Mouse (Mus musculus) hindbrain, embryonic 10.5 days (tissue): ENCODE data around the gene Smim6. TPM values are rescaled to one million over a fixed set of nuclear protein-coding genes. Genes with fewer than 3 reads are reported as not detected.

Experiments
- DNase-seq: peaks from one replicate; pipeline ENCODE4 v3.0.0-alpha.2; 2017; ENCODE audit warnings: low spot score
- H3K27ac ChIP-seq: fragments of 300-500 bp; sonication (generic); 2 replicates; pipeline ENCODE4 v1.5.1; 2016; ENCODE audit warnings: mild to moderate bottlenecking, moderate library complexity
- H3K27me3 ChIP-seq: fragments of 300-500 bp; sonication (generic); 2 replicates; pipeline ENCODE4 v1.6.1; 2016; ENCODE audit warnings: mild to moderate bottlenecking; ENCODE audit not compliant: poor library complexity, insufficient read depth, severe bottlenecking
- H3K36me3 ChIP-seq: fragments of 300-500 bp; sonication (generic); 2 replicates; pipeline ENCODE4 v1.6.1; 2016; ENCODE audit warnings: mild to moderate bottlenecking, moderate library complexity
- H3K4me1 ChIP-seq: fragments of 300-500 bp; sonication (generic); replicated peaks from 2 replicates; pipeline ENCODE4 v1.6.1; 2016; ENCODE audit warnings: mild to moderate bottlenecking
- H3K4me3 ChIP-seq: fragments of 300-500 bp; sonication (generic); 2 replicates; pipeline ENCODE4 v1.5.1; 2016; ENCODE audit warnings: mild to moderate bottlenecking, moderate library complexity
- H3K9me3 ChIP-seq: fragments of 300-500 bp; sonication (generic); 2 replicates; pipeline ENCODE4 v1.6.1; 2016; ENCODE audit warnings: mild to moderate bottlenecking, moderate library complexity
- WGBS: fragments of 180-500 bp; shearing (Covaris S2); methylation state at CpG from one replicate; pipeline ENCODE4 v1.1.7; 2016; 5-methylcytosine and 5-hydroxymethylcytosine counted together
- polyA plus RNA-seq: library from polyadenylated mRNA; unstranded; fragments of >200 nt; fragmentation: Nextera tagmentation; extraction: Ambion mirVana; gene quantifications from 2 replicates; pipeline ENCODE4 v1.2.1, GENCODE M21; 2016

Smim6 gene
- polyA plus RNA-seq, 1 experiment from 2014 or later = 1.4 TPM

DNA sequence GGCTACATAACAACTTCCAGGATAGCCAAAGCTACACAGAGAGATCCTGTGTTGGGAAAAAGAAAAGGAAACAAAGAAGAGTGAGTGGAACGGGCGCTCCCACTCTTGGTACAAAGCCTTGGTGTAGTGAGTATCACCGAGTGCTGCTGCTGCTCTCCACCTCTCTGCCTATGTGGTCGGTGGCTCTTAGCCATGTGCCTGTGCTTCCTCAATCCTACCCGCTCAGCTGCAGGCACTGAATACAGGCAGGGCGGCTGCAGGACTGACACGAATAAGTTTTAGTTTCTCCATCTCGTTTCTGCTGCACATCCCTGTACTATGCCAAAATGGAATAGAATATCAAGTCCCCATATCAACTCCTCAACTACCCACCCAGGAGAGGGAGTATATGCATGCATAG, 17.2 kb downstream of the Smim6 start:
- no peak overlapping the region for H3K4me3 ChIP-seq
- WGBS = 94% methylated on average over 8 of the region's 8 CpGs
- H3K36me3 ChIP-seq = peaks cover 48% of the 10 kb centered on the region
- H3K4me1 ChIP-seq = peaks cover 16% of the 10 kb centered on the region
- no peaks in the 10 kb centered on the region for H3K9me3 ChIP-seq
- H3K27ac ChIP-seq = no peak overlapping the region
- H3K27me3 ChIP-seq = no peaks in the 10 kb centered on the region
- no peak for DNase-seq

DNA sequence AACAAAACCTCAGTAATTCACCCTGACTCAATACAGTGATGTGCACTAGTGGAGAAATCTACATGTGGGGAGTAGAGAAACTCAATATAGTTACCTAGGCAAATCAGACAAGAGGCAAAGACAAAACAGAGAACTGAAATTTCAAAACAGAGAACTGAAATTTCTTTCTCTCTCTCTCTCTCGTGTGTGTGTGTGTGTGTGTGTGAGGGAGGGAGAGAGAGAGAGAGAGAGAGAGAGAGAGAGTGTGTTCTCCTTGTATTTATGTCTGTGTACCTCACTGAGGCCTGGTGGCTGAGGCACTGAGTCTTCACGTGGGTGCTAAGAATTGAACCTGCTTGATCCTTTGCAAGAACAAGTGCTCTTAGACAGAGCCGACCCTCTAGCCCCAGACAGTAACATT, 18.0 kb downstream of the Smim6 start:
- Histone ChIP-seq H3K27me3 (no peaks in the 10 kb centered on the region), H3K36me3 (peaks cover 43% of the 10 kb centered on the region), H3K4me3 (no peak overlapping the region), H3K4me1 (peaks cover 24% of the 10 kb centered on the region), H3K27ac (no peak overlapping the region), H3K9me3 (no peaks in the 10 kb centered on the region)
- no peak for DNase-seq
- WGBS = 74% methylated on average over 3 of the region's 3 CpGs

- H3K4me3 ChIP-seq = no peak overlapping the region
- no peaks in the 10 kb centered on the region for H3K9me3 ChIP-seq
- no peak for DNase-seq
- H3K4me1 ChIP-seq = peaks cover 28% of the 10 kb centered on the region
- H3K36me3 ChIP-seq = peaks cover 51% of the 10 kb centered on the region
- 76% methylated on average over 3 of the region's 3 CpGs for WGBS
- no peak overlapping the region for H3K27ac ChIP-seq
- no peaks in the 10 kb centered on the region for H3K27me3 ChIP-seq
Observed at GRCm38 (mm10) chr11:115931235-115931634, 19.4 kb downstream of the Smim6 start.

GRCm38 (mm10) chr11:115933108-115933746, 21.4 kb downstream of the Smim6 start, which contains the start of the genes Sap30bp and Recql5:
Sap30bp (plus strand) TSS chr11:115933282.
Recql5 (minus strand) TSS chr11:115933477.
- DNase-seq = peak; percentile 98
- peak within 1 kb of the TSS; percentile 82 for H3K27ac ChIP-seq
- under 1% methylated on average over 28 of the region's 28 CpGs for WGBS
- H3K4me1 ChIP-seq = peaks cover 28% of the 10 kb centered on the region
- no peaks in the 10 kb centered on the region for H3K9me3 ChIP-seq
- no peaks in the 10 kb centered on the region for H3K27me3 ChIP-seq
- H3K36me3 ChIP-seq = peaks cover 53% of the 10 kb centered on the region
- H3K4me3 ChIP-seq = peak within 1 kb of the TSS; percentile 79

DNA sequence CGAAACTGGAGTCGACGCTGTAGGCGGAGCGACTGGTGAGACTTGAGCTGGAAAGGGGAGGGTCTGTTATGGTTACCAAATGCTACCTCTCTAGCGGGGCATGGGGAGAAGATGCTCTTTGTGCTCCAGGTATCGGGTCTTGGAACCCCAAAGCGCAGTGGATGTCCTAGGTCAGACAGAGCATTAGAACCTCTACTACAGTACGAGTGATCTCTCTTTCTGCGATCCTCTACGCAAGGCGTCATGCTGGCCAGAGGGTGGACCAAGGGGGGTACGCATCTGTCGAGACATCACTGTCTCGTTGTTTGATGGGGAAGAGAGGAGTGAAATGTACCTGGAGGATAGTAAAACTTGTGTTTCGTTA, 21.9 kb downstream of the Smim6 start:
- H3K9me3 ChIP-seq = no peaks in the 10 kb centered on the region
- H3K27ac ChIP-seq = peak overlapping the region; percentile 82
- peaks cover 28% of the 10 kb centered on the region for H3K4me1 ChIP-seq
- H3K36me3 ChIP-seq = peaks cover 53% of the 10 kb centered on the region
- H3K4me3 ChIP-seq = peak overlapping the region; percentile 79
- WGBS = under 1% methylated on average over 16 of the region's 16 CpGs
- no peaks in the 10 kb centered on the region for H3K27me3 ChIP-seq
- DNase-seq = no peak

DNA sequence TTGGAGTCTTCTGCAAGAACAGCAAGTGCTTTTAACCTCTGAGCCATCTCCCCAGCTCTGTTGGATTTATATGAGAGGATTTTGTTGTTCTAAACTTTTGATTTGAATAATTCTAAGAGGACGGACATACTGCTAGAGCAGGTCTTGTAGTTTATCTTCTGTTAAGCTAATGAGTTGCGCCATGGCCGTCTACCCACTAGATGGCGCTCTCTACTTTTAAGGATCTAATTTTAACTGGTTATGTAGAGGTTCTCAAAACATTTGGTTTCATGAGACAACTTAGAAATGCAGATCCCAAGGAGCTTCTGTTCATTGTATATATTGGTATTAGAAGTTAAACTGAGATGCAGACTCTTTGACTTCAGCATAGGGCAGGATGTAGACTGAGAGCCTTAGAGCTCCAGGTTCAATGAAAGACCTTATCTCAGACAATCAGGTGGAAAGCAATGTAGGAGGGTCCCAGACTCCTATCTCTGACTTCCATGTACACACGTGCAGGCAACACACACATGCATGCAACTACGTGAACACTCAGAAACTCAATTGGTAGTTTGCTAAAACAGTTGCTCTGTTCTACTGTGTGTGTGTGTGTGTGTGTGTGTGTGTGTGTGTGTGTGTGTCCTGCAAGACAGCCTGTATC, 28.0 kb downstream of the Smim6 start:
- H3K36me3 ChIP-seq = peaks cover 99% of the 10 kb centered on the region
- 44% methylated on average over 6 of the region's 6 CpGs for WGBS

GRCm38 (mm10) chr11:115941980-115942379, 30.2 kb downstream of the Smim6 start:
- 86% methylated on average over 7 of the region's 7 CpGs for WGBS
- H3K4me3 ChIP-seq = no peak overlapping the region

More for the DNA sequence above, 28.0 kb downstream of the Smim6 start:
- Histone ChIP-seq H3K4me1 (peaks cover 3% of the 10 kb centered on the region), H3K27me3 (no peaks in the 10 kb centered on the region), H3K9me3 (no peaks in the 10 kb centered on the region), H3K4me3 (no peak overlapping the region), H3K27ac (no peak overlapping the region)
- peak; percentile 53 for DNase-seq

GRCm38 (mm10) chr11:115945247-115945646, 33.4 kb downstream of the Smim6 start:
- Histone ChIP-seq H3K27ac (no peak overlapping the region), H3K27me3 (no peaks in the 10 kb centered on the region), H3K9me3 (no peaks in the 10 kb centered on the region), H3K4me3 (no peak overlapping the region), H3K36me3 (peaks cover 100% of the 10 kb centered on the region), H3K4me1 (no peaks in the 10 kb centered on the region)
- whole genome bisulfite sequencing = 92% methylated on average over 8 of the region's 8 CpGs
- no peak for DNase-seq

More at GRCm38 (mm10) chr11:115941980-115942379, 30.2 kb downstream of the Smim6 start:
- H3K9me3 ChIP-seq = no peaks in the 10 kb centered on the region
- peaks cover 99% of the 10 kb centered on the region for H3K36me3 ChIP-seq
- no peaks in the 10 kb centered on the region for H3K4me1 ChIP-seq
- H3K27me3 ChIP-seq = no peaks in the 10 kb centered on the region
- H3K27ac ChIP-seq = no peak overlapping the region
- DNase-seq = no peak

DNA sequence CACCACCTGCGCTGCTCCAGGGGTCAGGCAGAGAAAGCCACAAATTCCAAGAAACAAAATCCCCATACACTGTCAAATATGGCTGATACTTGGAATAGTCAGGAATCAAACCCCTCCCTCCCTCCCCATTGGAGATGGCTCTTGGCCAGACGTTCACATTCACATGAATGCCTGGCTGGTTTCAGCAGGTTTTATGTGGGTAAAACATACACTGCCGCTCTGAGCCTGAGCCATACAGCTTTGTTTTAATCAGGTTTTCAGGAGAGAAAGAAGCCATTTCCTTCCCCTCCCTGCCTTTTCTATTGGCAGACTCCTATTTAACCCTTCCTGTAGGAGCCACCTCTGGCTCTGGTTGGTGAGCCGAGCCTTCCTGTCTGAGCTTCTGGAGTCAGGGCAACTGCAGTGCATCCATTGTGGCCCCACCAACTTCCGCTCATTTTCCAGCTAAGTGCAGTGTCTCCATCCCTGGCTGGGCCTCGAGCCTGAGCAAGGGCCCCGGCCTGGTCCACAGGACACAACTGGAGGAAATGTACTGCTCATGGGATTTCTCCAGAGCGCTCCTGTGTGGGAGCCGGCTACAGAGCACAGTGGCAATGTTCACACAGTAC, 34.5 kb downstream of the Smim6 start:
- Histone ChIP-seq H3K4me3 (no peak overlapping the region), H3K4me1 (no peaks in the 10 kb centered on the region), H3K27me3 (no peaks in the 10 kb centered on the region), H3K9me3 (no peaks in the 10 kb centered on the region), H3K27ac (no peak overlapping the region), H3K36me3 (peaks cover 100% of the 10 kb centered on the region)
- WGBS = 90% methylated on average over 9 of the region's 9 CpGs
- DNase-seq = no peak

DNA sequence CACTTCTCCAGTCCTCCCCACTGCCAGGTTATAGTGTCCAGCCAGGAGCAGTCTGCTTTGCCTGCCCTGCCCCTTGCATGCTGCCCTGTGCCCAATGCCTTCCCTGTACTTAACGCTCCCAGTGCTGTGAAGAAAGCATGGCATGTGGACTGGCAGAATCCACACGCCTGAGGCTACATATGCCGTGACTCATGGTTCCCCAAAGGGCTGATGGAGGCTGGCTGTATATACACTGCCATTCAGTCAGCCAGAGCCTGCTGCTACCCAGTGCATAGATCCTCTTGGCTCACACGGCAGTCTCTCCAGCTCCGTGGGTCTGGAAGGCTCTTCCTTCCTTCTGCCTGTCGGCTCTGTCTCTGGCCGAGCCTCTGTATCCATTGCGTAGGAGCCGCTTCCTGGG, 36.5 kb downstream of the Smim6 start:
- no peak for DNase-seq

GRCm38 (mm10) chr11:115950719-115951118, 38.9 kb downstream of the Smim6 start:
- peaks cover 100% of the 10 kb centered on the region for H3K36me3 ChIP-seq
- no peak overlapping the region for H3K27ac ChIP-seq
- WGBS = 90% methylated on average over 2 of the region's 2 CpGs

More for the DNA sequence above, 36.5 kb downstream of the Smim6 start:
- Histone ChIP-seq H3K9me3 (no peaks in the 10 kb centered on the region), H3K4me3 (no peak overlapping the region), H3K36me3 (peaks cover 100% of the 10 kb centered on the region), H3K27me3 (peaks cover under 1% of the 10 kb centered on the region; the same call in 1 of the 2 replicates), H3K4me1 (no peaks in the 10 kb centered on the region; the same call in 1 of the 2 replicates), H3K27ac (no peak overlapping the region)
- 95% methylated on average over 9 of the region's 9 CpGs for WGBS

GRCm38 (mm10) chr11:115954712-115955111, 42.9 kb downstream of the Smim6 start:
- no peak for DNase-seq
- no peak overlapping the region for H3K27ac ChIP-seq
- H3K9me3 ChIP-seq = no peaks in the 10 kb centered on the region
- peaks cover 36% of the 10 kb centered on the region for H3K4me1 ChIP-seq
- no peak overlapping the region for H3K4me3 ChIP-seq
- peaks cover 41% of the 10 kb centered on the region for H3K27me3 ChIP-seq
- peaks cover 94% of the 10 kb centered on the region for H3K36me3 ChIP-seq
- WGBS = 85% methylated on average over 5 of the region's 5 CpGs

More at GRCm38 (mm10) chr11:115950719-115951118, 38.9 kb downstream of the Smim6 start:
- Histone ChIP-seq H3K9me3 (no peaks in the 10 kb centered on the region), H3K4me3 (no peak overlapping the region), H3K4me1 (peaks cover 11% of the 10 kb centered on the region), H3K27me3 (peaks cover 22% of the 10 kb centered on the region)
- DNase-seq = no peak
